Mouse (Mus musculus) liver, embryonic 13.5 days (tissue): ENCODE measurements around the gene Mfsd8. TPM values are rescaled to one million over a fixed set of nuclear protein-coding genes. Genes with fewer than 3 reads are reported as not detected.

Experiments used
- ATAC-seq: fragments of 200-750 bp; cut with Nextera tagmentation; 2 replicates; pipeline ENCODE4 v1.8.0; 2017; ENCODE audit warnings: low read depth, mild to moderate bottlenecking, moderate number of reproducible peaks, moderate library complexity
- DNase-seq: peaks from one replicate; pipeline ENCODE4 v3.0.0; 2022
- H3K27ac ChIP-seq: fragments of 300-500 bp; sonication (generic); 2 replicates; pipeline ENCODE4 v1.5.1; 2015; ENCODE audit warnings: moderate library complexity, mild to moderate bottlenecking, inconsistent platforms
- H3K27me3 ChIP-seq: fragments of 300-500 bp; sonication (generic); 2 replicates; pipeline ENCODE4 v1.6.1; 2015; ENCODE audit warnings: mild to moderate bottlenecking, inconsistent platforms
- H3K36me3 ChIP-seq: fragments of 300-500 bp; sonication (generic); 2 replicates; pipeline ENCODE4 v1.6.1; 2015; ENCODE audit warnings: mild to moderate bottlenecking, inconsistent platforms
- H3K4me1 ChIP-seq: fragments of 300-500 bp; sonication (generic); replicated peaks from 2 replicates; pipeline ENCODE4 v1.6.1; 2015; ENCODE audit warnings: inconsistent platforms
- H3K4me2 ChIP-seq: fragments of 300-500 bp; sonication (generic); 2 replicates; pipeline ENCODE4 v1.6.1; 2015; ENCODE audit warnings: inconsistent platforms, mild to moderate bottlenecking, moderate library complexity
- H3K4me3 ChIP-seq: fragments of 300-500 bp; sonication (generic); replicated peaks from 2 replicates; pipeline ENCODE4 v1.5.1; 2015; ENCODE audit warnings: mild to moderate bottlenecking, inconsistent platforms
- H3K9ac ChIP-seq: fragments of 300-500 bp; sonication (generic); 2 replicates; pipeline ENCODE4 v1.6.1; 2015; ENCODE audit warnings: mild to moderate bottlenecking, inconsistent platforms
- H3K9me3 ChIP-seq: fragments of 300-500 bp; sonication (generic); replicated peaks from 2 replicates; pipeline ENCODE4 v1.6.1; 2016; ENCODE audit warnings: inconsistent platforms
- WGBS: fragments of 180-500 bp; shearing (Covaris S2); methylation state at CpG from one replicate; pipeline ENCODE4 v1.1.7; 2015; ENCODE audit not compliant: insufficient replicate concordance; 5-methylcytosine and 5-hydroxymethylcytosine counted together
- polyA plus RNA-seq: library from polyadenylated mRNA; unstranded; fragments of >200 nt; fragmentation: Nextera tagmentation; extraction: Ambion mirVana; gene quantifications from 2 replicates; pipeline ENCODE4 v1.2.1, GENCODE M21; 2015

Mfsd8 gene
- polyA plus RNA-seq, 1 experiment from 2014 or later = 3.9 TPM

DNA sequence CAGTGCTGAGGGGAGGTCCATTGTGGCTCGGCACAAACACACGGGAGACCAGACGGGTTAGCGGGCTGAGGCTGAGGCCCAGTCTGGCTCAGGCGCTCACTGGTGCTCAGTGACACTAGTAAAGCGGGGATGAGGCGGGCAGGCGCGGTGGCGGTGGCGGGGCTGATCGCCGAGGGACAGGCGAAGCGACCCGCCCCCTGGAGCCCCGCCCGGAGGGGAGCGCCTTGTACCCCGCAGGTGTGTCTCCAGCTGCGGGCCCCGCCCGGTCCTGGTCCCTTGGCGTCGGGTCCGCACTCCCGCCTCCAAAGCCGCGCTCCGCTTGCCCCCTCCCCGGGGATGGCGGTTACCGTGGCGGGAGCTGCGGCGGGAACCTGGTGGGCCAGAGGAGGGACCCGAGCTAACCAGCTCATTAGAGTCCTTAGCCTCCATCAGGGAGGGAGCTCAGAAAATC lies 46.3 kb downstream of the Mfsd8 start:
- Histone ChIP-seq H3K36me3 (peaks cover 30% of the 10 kb centered on the region), H3K9me3 (no peaks in the 10 kb centered on the region), H3K4me2 (peak overlapping the region; percentile 93), H3K27ac (peak overlapping the region; percentile 93), H3K4me1 (peaks cover 39% of the 10 kb centered on the region), H3K27me3 (no peaks in the 10 kb centered on the region), H3K9ac (peak overlapping the region; percentile 98), H3K4me3 (peak overlapping the region; percentile 98)
- WGBS = 0% methylated on average over 35 of the region's 37 CpGs
- peak; percentile 86 for ATAC-seq
- peak; percentile 65 for DNase-seq

DNA sequence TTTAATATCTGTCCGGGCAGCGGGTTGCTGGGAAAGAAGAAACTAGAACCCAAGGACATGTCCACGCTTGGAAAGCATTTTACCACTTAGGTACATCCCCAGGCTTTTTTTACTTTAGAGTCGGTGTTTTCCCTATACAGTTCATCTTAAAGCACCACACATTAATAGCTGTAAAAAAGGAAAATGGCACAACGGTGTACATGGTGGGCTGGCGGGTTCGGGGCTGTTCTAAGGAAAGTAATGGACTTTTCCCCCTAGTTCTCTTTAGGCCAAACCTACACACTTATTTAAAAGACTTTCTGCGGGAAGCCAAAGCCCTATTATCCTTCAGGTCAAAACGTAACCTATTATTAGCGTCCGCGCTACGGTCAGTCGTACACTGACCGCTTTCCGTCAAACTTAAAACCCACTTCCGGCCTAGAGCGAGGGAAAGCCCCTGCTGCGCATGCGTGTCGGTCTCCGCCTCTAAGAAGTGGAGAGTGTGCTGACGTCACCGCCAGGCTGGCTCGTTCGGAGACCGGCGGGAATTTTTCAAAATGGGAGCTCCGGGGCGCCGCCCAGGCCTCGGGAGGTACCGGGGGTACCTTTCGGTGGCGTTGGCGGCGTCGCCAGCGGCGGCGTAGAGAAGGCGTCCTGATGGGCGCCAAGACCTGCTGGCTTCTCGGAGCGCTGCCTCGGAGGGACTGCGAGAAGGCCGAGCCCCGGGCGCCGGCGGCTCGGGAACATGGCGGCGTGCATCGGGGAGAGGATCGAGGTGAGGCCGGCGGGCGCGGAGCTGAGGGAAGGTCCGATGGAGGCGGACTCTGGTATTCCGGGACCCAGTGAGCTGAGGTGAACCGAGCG lies 46.9 kb downstream of the Mfsd8 start, which contains the start of gene Plk4:
Gene Plk4 (plus strand): TSS at position 490 of the 843 bp plus-strand sequence.
- Histone ChIP-seq H3K9me3 (no peaks in the 10 kb centered on the region), H3K9ac (peak within 1 kb of the TSS; percentile 98), H3K27ac (peak within 1 kb of the TSS; percentile 93), H3K27me3 (no peaks in the 10 kb centered on the region), H3K4me1 (peaks cover 33% of the 10 kb centered on the region), H3K4me2 (peak within 1 kb of the TSS; percentile 93), H3K4me3 (peak within 1 kb of the TSS; percentile 98), H3K36me3 (peaks cover 24% of the 10 kb centered on the region)
- WGBS = 2% methylated on average over 66 of the region's 66 CpGs
- DNase-seq (peak; percentile 93), ATAC-seq (peak; percentile 82)

DNA sequence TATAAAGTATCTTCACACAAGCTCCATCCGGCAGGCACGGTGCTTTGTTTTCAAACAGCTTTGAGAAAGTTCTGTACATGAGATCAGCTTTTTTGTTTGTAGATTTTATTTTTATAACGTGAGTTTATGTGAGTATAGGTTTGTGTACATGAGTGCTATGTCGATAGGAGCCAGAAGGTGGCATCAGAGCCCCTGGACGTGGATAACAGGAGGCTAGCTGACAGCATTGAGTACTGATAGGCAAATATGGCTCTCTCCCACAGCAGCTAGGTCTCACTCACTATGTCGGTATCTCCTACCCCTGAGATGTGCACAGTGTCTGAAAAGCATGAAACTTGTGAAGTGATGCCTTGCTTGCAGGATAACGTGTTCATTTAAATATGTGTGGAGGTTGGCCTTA lies 48.2 kb downstream of the Mfsd8 start:
- DNase-seq (peak; percentile 70), ATAC-seq (peak; percentile 40)
- no peaks in the 10 kb centered on the region for H3K27me3 ChIP-seq
- H3K27ac ChIP-seq = peak overlapping the region; percentile 52; the same call in 1 of the 2 replicates
- peak overlapping the region; percentile 98 for H3K4me3 ChIP-seq
- H3K9me3 ChIP-seq = no peaks in the 10 kb centered on the region
- no peak overlapping the region for H3K9ac ChIP-seq
- H3K4me1 ChIP-seq = peaks cover 33% of the 10 kb centered on the region
- 33% methylated on average over 7 of the region's 7 CpGs for whole genome bisulfite sequencing
- peak overlapping the region; percentile 93 for H3K4me2 ChIP-seq
- H3K36me3 ChIP-seq = peaks cover 16% of the 10 kb centered on the region

DNA sequence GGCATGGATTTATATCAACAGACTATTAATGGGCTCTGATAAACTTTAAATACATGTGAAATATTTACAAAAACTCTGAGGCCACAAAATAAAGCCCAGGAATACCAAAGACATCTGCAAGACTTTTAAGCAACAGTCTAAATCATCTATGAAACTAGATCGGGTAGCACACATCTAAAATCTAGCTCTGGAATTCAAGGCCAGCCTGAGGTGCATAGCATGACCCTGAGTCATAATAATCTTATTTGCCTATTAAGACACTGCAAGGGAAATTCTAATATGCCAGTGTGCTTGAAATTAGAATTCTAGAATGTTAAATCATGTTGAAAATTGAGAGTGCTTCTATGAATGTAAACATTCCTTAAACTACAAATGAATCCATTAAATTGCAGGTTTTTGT lies 48.6 kb downstream of the Mfsd8 start:
- 53% methylated on average over 1 of the region's 1 CpGs for WGBS
- no peak overlapping the region for H3K4me2 ChIP-seq
- ATAC-seq = no peak

GRCm38 (mm10) chr3:40793783-40794182 lies 52.9 kb downstream of the Mfsd8 start:
- H3K4me1 ChIP-seq = peaks cover 5% of the 10 kb centered on the region
- no peak overlapping the region for H3K9ac ChIP-seq
- H3K36me3 ChIP-seq = peaks cover 10% of the 10 kb centered on the region; the same call in 1 of the 2 replicates
- DNase-seq (no peak), ATAC-seq (no peak)
- H3K4me3 ChIP-seq = no peak overlapping the region
- H3K27me3 ChIP-seq = no peaks in the 10 kb centered on the region
- H3K4me2 ChIP-seq = no peak overlapping the region
- H3K9me3 ChIP-seq = no peaks in the 10 kb centered on the region
- no peak overlapping the region for H3K27ac ChIP-seq
- WGBS = 83% methylated on average over 2 of the region's 2 CpGs

More for the DNA sequence above, 48.6 kb downstream of the Mfsd8 start:
- H3K4me3 ChIP-seq = no peak overlapping the region
- DNase-seq = no peak
- no peaks in the 10 kb centered on the region for H3K27me3 ChIP-seq
- H3K4me1 ChIP-seq = peaks cover 33% of the 10 kb centered on the region
- H3K27ac ChIP-seq = no peak overlapping the region
- H3K9ac ChIP-seq = no peak overlapping the region
- peaks cover 14% of the 10 kb centered on the region for H3K36me3 ChIP-seq
- no peaks in the 10 kb centered on the region for H3K9me3 ChIP-seq

Other genes with a start within 250 kb of the Mfsd8 start
- gene Slc25a31, start 138.0 kb downstream of the Mfsd8 start, polyA plus RNA-seq = 0.06 and 0.12 TPM in 2 replicates
- 20.4 and 25.5 TPM in 2 replicates for gene Hspa4l, start 102.4 kb downstream of the Mfsd8 start, polyA plus RNA-seq
- 45.9 and 46.1 TPM in 2 replicates for gene Plk4, start 46.9 kb downstream of the Mfsd8 start, polyA plus RNA-seq
- 3.2 and 3.4 TPM in 2 replicates for gene Abhd18, start 84 bp upstream of the Mfsd8 start, polyA plus RNA-seq
- 0.05 TPM in 1 of 2 replicates, not detected in the other for gene 1700034I23Rik, start 55.7 kb upstream of the Mfsd8 start, polyA plus RNA-seq
- gene Larp1b, start 102.9 kb upstream of the Mfsd8 start, polyA plus RNA-seq = 7.8 and 8.4 TPM in 2 replicates
- 20.1 and 22.2 TPM in 2 replicates for gene Pgrmc2, start 236.2 kb upstream of the Mfsd8 start, polyA plus RNA-seq